Mouse (Mus musculus) erythroblast, embryonic 14.5 days (primary cell): Measurements from ENCODE around the gene Sec14l3.

Source experiments
- GATA1 ChIP-seq: IDR thresholded peaks from 2 replicates; pipeline ENCODE4 v1.6.1; 2012; ENCODE audit warnings: low read length, inconsistent platforms, mixed read lengths
- TAL1 ChIP-seq: IDR thresholded peaks from 3 replicates; pipeline ENCODE4 v1.6.1; 2012; ENCODE audit warnings: low read length, inconsistent platforms, mixed read lengths

- TF ChIP-seq TAL1 (no peak), GATA1 (no peak)
Measured at GRCm38 (mm10) chr11:4122742-4123579, 58.3 kb downstream of the Sec14l3 start, which contains the start of gene Sec14l2.
